Mouse (Mus musculus): ENCODE measurements around the gene Klhl10.

Gene Klhl10

DNA sequence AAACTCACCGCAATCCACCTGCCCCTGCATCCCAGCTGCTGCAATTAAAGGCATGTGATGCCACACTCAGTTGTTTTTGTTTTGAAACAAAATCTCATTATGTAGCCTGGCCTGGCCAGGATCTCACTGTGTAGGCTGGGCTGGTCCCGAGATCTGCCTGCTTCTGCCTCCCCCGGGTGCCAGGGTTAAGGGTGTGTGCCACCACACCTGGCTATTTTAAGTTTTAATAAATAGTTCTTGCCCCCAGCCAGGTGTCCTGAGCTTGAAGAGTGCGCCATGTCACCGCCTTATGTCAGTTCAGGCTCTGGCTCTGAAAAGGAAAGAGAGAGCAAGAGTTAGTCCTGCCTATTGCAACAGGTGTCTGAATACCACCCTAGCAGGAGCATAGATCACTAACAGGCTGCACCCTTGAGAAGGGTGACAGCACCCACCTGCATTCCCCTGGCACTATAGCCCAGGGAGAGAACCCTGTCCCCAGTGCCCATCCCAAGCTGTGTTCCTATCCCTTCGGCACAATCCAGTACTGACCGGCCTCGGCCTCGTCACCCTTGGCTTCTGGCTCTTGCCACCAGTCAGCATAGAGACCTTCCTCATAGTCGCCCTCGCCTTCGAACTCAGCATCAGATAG is 32.8 kb upstream of the Klhl10 start:
- DNase-seq: peak; percentile 62

DNA sequence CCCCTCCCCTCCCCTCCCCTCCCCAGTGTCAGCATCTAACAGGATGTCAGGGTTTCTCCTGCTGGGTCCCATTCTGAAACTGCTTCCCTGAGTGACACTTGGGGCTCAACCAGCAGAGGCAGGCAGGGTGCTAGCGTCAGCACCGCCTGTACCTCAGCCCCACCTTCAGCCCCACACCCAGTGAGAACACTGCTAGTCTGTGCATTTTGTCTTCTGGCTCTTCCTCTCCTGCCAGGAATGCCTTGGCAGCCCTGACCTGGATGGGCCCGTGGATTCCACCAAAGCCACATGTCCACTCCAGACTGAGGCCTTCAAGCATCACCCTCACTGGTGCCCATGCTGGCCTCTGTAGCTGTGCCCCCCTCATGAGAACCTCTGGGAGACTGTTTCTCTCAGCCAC is 32.0 kb upstream of the Klhl10 start:
- DNase-seq: peak; percentile 61

DNA sequence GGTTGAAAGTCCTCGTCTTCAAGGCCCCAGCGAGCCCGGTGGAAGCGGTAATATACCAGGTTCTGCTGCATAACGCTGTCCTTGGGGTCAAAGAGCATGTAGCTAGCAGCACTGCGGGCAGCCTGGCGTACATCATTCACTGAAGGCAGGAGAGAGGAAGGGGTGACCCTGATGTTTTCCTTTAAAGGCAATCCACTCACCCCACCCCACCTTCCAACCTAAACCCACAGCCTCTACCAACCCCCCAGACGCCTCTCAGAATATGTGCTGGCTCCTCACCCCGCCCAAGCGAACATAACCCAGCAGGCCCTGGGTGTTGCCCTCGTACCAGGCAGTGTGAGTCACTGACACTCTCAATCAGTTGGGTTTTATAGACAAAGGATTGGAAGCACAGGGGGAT is 30.0 kb upstream of the Klhl10 start:
- DNase-seq: no peak

- no peak for DNase-seq
Measured at GRCm38 (mm10) chr11:100413541-100413940, 28.2 kb upstream of the Klhl10 start.

DNA sequence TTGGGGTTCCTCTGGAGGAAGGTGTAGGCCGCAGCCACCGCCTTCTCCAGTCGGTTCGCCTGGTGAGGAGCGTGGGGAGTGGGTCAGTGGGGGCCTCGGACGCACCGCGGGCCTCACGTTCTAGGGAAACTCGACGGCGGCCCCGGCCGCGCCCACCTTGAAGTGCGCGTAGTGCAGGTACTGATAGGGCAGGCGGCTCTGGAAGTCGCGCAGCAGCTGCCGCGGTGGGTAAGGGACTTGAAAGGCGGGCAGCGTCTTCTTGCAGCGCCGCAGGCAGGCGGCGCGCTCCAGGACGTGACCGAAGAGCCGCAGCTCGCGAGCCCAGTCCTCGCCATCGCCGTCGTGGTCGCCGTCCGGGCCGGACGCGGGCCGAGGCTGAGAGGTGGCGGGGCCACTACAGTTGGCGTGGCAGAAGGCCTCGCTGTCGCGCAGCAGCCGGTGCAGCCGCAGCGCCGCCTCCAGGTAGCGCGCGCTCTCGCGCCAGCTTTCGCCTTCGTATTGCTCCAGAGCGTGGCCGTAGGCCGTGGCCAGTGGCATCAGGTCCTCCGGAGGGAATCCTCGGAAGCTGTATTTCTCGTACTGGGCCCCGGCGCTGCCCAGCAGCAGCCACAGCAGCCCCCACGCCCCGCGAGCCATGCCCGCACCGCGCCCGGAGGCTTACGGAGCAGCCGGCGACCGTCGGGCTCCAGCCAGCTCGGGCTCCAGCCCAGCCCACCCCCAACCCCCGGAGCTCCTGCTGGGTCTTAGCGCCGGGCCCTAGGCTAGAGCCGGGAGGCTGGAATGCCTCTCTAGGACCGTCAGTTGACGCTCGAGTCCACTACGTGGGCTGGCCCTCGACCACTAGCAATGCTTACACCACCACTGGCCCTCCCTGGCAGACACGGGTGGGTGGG is 27.4 kb upstream of the Klhl10 start, which contains the start of gene P3h4:
TSS of gene P3h4 (minus strand) at position 816 of the 893 bp plus-strand sequence.
- DNase-seq: peak; percentile 78

DNA sequence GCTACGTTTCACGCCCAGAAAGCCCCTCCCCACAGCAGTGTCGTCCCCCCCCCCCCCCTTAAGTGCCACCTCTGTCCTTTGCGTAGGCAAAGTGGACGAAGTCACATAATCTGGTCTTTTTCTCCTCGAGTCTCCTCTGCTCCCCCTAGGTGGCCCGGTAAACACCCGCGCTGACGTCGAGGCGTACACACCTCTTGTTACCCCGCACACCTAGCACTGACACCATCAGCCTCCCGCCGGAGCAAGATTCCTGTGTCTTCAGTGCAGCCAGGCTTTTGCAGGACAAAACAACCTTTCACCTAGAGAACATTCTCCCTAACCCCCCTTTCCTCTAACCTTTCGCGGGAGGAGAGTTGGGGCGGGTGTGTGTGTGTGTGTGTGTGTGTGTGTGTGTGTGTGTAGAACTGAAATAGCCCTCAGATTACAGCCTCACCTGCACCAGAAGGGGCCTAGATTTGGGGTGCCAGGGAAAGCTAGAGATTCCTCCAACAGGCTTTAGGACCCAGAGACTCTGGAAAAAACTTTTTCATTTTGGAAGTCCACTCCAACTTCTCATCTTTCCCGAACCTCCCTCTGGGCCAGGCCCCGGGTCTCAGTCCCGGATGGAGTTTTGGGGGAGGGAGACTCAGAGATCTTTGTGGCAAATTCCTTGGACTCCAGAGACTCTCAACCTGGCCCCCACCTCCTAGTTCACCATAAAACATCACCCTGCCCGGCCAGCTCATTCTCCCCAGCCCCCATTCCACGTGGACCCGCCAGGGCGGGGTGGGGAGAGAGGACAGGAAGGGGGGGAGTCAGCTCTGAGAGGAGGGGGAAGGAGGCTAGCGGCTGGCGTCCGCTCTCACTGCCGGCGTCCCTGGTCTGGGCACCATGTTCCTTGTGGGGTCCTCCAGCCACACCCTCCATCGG is 26.5 kb upstream of the Klhl10 start, which contains the start of gene Fkbp10:
TSS of gene Fkbp10 (plus strand) at position 784 of the 909 bp plus-strand sequence.
- DNase-seq: no peak

DNA sequence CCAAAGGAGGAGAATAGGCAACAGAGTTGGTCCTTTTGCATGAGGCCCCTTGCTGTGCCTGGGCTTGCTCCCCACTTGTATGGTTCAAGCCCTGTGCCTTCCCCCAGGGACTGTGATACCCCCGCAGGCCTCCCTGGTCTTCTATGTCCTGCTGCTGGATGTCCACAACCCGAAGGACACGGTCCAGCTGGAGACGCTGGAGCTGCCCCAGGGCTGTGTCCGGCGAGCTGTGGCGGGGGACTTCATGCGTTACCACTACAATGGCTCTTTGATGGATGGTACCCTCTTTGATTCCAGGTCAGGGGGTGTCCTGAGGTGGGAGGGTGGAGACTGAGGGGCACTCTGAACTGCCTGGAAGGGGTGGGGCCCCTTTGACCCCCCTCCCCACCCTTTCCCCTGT is 20.2 kb upstream of the Klhl10 start:
- DNase-seq: no peak

GRCm38 (mm10) chr11:100423836-100424235 is 17.9 kb upstream of the Klhl10 start:
- DNase-seq: no peak

DNA sequence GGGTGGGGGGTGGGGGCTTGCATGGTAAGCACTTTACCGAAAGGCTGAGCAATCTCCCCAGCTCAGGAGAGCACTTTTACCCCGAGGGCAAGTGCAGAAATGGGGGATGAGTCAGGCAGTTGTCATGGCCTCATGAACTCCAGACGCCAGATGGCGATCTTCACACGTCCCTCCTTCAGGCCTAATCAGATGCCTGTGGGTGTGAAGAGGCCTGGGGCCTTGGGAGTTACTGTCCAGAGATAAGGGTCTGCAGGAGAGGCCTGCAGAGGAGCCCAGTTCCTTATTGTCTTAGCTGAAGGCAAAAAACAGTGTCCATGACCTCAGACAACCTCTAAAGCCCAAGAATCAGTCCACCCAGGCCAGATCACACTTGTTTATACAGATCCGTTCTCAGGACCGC is 15.9 kb upstream of the Klhl10 start:
- DNase-seq: peak; percentile 75

- no peak for DNase-seq
Measured at GRCm38 (mm10) chr11:100426820-100427219, 14.9 kb upstream of the Klhl10 start.

DNA sequence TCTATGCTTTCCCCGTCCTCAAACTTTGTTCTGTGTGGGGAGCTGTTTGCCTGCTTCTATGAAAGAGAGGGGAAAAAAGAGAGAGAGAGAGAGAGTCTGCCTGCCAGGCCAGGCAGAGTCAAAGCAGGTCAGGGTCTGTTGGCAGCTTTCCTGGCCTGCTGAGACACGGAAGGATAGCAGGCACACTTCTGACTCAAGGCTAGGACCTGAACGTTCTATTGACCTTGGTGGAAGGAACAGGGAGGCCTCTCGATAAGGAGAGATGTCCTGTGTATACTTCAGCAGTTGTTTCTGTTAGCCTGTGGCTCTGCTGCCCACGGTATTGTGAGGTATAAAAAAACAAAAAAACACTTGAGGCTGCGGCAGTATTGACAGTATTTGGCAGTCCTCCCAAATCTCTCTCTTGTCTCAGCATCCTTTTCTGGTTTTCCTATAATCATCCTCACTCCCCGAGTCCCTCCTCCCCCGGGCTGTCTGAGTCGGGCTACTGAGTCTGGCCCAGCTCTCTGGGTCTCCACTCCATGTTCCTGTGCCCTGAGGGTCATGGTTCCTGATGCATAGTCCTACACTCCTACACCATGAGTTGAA is 13.0 kb upstream of the Klhl10 start:
- no peak for DNase-seq

DNA sequence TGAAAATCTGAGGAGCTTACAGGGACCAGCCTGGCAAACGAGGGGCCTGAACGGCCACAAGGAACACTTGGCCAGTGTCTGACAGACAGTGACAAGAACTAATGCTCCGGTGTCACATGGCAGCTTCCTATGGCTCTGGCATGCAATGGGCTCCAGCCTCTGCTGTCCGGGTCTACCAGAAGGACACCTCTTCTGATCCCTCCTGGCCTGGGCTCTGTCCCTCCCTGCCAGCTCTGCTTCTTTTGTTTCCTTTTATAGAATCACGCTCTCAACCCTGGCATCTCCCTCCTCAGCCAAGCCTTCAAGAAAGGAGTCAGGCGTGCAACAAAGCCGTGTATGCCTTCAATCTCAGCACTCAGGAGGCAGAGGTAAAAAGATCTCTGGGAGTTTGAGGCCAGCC is 11.7 kb upstream of the Klhl10 start:
- no peak for DNase-seq

- DNase-seq: no peak
Measured at GRCm38 (mm10) chr11:100432002-100432401, 9.7 kb upstream of the Klhl10 start.

GRCm38 (mm10) chr11:100435678-100436246 is 6.0 kb upstream of the Klhl10 start:
- DNase-seq: no peak

DNA sequence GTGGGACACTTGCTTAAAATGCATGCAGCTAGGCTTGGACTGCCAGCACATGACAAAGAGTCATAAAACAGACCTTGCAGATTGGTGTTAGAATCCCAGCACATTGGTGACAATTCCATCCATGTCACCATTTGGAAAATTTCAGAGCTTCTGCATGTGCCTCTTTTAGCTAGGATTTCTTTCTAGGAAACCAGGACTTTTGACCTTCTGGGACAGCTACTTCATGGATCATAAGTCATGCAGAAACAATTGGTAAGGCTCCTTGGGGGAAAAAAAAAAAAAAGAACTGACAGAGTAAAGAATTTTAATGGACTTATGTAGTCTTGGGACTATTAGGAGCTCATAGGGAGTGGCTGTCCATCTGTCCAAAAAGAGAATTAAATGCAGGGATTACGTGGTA is 3.8 kb upstream of the Klhl10 start:
- DNase-seq: no peak

DNA sequence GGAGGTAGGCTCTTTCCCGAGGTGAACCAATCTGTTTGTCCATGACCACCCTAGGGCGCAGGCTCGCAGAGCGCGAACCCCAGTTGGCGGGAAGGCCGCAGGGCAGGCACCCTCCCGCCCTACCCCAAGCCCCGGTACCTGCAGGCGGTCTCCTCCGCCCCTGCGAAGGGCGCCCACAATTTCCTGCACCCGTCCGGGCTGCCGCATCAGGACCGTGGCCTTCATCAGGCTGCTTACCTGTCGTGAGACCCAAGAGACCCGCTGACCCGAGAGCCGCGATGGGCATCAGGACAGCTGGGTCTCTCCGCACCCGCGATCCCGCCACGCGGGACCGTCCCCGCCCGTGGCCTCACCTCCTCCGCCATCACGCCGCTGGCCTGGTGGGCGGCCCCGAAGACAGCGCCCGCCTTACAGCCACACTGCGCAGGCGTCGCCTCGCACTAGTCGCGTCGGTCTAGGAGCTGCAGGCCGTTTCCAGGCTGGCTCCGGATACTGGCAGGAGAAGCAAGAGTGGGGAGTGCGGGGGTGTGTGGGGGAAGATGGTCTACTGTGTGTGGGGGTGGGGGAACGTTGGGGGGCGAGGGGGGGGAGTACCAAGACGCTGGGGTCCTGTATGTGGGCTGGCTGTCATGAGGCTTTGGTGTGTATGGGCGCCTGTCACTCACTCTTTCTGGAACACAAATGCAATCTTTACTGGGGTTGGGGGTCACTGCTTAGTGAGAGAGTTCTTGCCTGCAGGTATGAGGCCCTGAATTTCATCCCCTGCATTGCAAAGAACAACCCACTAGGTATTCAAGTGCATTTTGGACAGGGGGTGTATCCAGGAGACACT is 810 bp upstream of the Klhl10 start:
- peak; percentile 90 for DNase-seq

DNA sequence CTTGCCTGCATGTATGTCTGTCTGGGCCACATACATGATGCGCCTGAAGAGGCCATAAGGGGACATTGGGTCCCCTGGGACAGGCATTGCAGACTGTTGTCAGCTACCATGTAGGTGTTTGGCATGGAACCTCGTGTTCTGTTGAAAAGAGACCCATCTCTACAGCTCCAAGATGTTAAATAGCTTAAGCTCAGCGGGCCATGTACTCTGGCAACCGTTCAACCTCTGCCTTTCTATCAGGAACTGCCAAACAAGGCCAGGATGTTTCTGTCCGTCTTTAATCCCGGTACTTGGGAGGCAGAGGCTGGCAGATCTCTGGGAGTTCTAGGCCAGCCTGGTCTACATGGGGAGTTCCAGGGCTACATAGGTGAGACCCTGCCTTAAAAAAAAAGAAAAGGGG is 908 bp downstream of the Klhl10 start:
- DNase-seq: no peak

DNA sequence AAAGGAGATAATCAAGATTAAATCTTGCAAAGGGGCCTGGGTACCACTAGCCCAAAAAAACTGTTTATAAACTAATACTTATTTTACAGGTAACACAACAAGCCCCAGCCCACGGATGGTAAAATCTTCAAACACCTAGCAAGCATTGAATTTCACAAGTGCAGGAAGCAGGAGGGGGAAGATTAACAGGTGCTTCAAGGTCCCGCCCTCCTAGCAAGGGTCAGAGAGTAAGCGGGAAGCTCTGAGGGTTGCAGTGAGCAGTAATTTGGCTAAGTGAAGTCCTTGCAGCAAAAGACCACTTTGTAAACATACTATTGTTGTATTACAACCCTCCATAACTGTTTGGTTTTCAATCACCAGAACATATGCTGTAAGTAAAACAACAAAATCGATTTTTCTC is 15.5 kb downstream of the Klhl10 start:
- no peak for DNase-seq

GRCm38 (mm10) chr11:100457711-100458110 is 16.0 kb downstream of the Klhl10 start:
- no peak for DNase-seq

DNA sequence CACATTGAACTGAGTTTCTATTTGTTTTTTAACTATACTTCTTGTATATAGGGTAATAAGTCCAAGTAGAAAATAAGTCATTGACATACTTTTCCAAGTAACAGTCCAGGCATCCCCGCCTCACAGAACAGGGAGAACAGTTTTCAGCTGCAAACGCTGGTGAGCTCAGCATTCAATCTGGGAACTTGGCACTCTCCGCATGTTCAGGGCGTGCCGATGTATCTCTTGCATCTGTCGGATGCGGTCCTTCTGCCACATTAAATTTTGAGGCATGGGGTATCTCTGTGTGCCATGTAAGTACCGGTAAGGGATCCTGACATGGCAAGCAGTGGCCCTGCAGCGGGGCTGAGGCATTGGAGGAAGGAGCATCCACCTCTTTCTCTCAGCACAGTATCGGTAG is 21.0 kb downstream of the Klhl10 start:
- DNase-seq: no peak

DNA sequence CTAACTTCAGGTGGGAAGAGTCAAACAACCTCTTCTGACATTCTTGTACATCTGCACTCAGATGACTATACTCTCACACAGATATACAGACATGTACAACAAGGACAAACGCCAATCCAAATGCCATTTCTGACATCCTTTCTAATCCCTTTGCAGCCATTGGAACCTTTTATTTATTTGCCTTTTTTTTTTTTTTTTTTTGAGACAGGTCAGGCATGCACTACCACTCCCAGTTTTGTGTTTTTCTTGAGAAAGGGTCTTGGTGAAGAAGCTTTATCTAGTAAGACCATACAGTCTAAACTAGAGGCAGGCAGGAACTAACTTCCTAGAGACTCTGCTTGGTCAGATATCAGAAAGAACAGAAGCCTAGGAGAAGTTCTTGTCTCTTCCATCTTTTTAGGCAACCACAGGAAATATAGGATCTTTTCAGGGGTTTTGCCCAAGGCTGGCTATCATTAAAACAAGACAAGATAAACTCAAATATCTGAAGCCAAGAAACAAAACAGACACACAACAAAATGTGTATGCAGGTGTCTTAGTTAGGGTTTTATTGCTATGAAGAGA is 23.6 kb downstream of the Klhl10 start:
- no peak for DNase-seq
